Mouse (Mus musculus) kidney, embryonic 16.5 days (tissue): ENCODE data around the gene Gm13128. TPM values are rescaled to one million over a fixed set of nuclear protein-coding genes. Genes with fewer than 3 reads are reported as not detected.
"Not testable (repeated sequence)": the region's sequence is repeated elsewhere in the genome, so short reads cannot be mapped to it uniquely, and the experiment has no call there.

ENCODE experiments used
- ATAC-seq: fragments of 200-750 bp; cut with Nextera tagmentation; 2 replicates; pipeline ENCODE4 v1.8.0; 2017; ENCODE audit warnings: moderate TSS enrichment; ENCODE audit not compliant: low FRiP score, low TSS enrichment
- H3K27ac ChIP-seq: fragments of 300-500 bp; sonication (generic); 2 replicates; pipeline ENCODE4 v1.5.1; 2014; ENCODE audit warnings: low read length
- H3K27me3 ChIP-seq: fragments of 300-500 bp; sonication (generic); 2 replicates; pipeline ENCODE4 v1.6.1; 2014; ENCODE audit warnings: low read length, control low read depth, mixed read lengths; ENCODE audit not compliant: insufficient read depth
- H3K36me3 ChIP-seq: fragments of 300-500 bp; sonication (generic); 2 replicates; pipeline ENCODE4 v1.6.1; 2014; ENCODE audit warnings: low read length, control low read depth, mixed read lengths; ENCODE audit not compliant: insufficient read depth
- H3K4me1 ChIP-seq: fragments of 300-500 bp; sonication (generic); 2 replicates; pipeline ENCODE4 v1.6.1; 2014; ENCODE audit warnings: low read length, control low read depth, mixed read lengths; ENCODE audit not compliant: insufficient read depth
- H3K4me2 ChIP-seq: fragments of 300-500 bp; sonication (generic); replicated peaks from 2 replicates; pipeline ENCODE4 v1.6.1; 2014; ENCODE audit warnings: low read depth, low read length
- H3K4me3 ChIP-seq: fragments of 300-500 bp; sonication (generic); 2 replicates; pipeline ENCODE4 v1.5.1; 2014; ENCODE audit warnings: mild to moderate bottlenecking, low read length
- H3K9ac ChIP-seq: fragments of 300-500 bp; sonication (generic); replicated peaks from 2 replicates; pipeline ENCODE4 v1.6.1; 2014; ENCODE audit warnings: low read length
- H3K9me3 ChIP-seq: fragments of 300-500 bp; sonication (generic); 2 replicates; pipeline ENCODE4 v1.6.1; 2016; ENCODE audit warnings: low read length, control low read depth
- whole genome bisulfite sequencing: fragments of 180-500 bp; shearing (Covaris S2); extraction: QIAGEN DNeasy Blood & Tissue Kit; methylation state at CpG from one replicate; pipeline ENCODE4 v1.1.7; 2014; 5-methylcytosine and 5-hydroxymethylcytosine counted together
- polyA plus RNA-seq: library from polyadenylated mRNA; unstranded; fragments of >200 nt; fragmentation: Nextera tagmentation; extraction: Ambion mirVana; gene quantifications from 2 replicates; pipeline ENCODE4 v1.2.1, GENCODE M21; 2015

The Gm13128 gene
- polyA plus RNA-seq = not detected in 2 replicates

DNA sequence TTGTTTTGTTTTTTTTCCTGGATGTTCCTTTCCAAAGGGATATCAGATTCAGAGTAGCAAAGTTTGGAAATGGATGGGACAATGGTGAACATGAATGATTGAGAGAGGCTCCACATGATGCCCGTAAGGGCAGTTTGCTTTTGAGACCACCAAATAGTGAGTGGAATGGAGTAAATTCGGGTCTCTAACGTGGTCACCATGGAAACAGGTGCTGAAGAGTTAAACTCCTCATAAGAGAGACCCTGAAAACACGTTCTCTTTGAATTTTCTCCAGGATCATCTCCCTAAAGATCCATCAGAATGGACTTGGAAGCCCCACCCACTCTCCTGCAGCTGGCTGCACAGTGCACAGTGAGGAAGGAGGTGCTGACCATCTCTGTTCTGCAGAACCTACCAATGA lies at the start of gene Gm13128:
Gene Gm13128 (plus strand): TSS at position 301 of the 400 bp plus-strand sequence.
- not testable (repeated sequence) for H3K36me3 ChIP-seq, H3K27me3 ChIP-seq, H3K9ac ChIP-seq, H3K4me1 ChIP-seq, H3K27ac ChIP-seq, ATAC-seq, H3K4me2 ChIP-seq, H3K9me3 ChIP-seq, H3K4me3 ChIP-seq
- WGBS = 66% methylated on average over 4 of the region's 4 CpGs

GRCm38 (mm10) chr4:144280388-144280787 lies 49.7 kb upstream of the Gm13128 start, which contains the start of gene Pramel5:
TSS of gene Pramel5 (minus strand) at chr4:144280488.
- WGBS = 78% methylated on average over 1 of the region's 1 CpGs
- H3K9ac ChIP-seq, H3K27me3 ChIP-seq, H3K4me1 ChIP-seq, H3K36me3 ChIP-seq, H3K4me2 ChIP-seq, H3K4me3 ChIP-seq, H3K27ac ChIP-seq, H3K9me3 ChIP-seq, ATAC-seq: not testable (repeated sequence)

DNA sequence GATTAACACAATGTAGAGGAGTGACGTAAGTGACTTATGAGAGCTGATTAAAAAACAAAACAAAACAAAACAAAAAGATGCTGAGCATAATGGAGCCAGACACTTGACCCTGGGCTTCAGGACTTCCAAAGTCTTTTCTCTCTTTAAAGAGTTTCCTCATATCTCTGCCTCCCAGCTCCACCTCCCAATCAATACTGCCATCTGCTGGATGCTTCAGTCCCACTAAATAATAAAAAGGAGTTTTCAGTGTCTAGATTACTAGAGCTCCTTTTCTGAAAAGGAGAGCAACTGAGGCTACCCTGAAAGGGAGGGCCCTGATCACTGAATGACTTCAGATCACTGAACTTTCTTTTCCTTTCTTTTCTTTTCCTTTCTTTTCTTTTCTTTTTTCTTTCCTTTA lies 30.6 kb upstream of the Gm13128 start:
- H3K36me3 ChIP-seq, ATAC-seq, H3K9me3 ChIP-seq, H3K4me3 ChIP-seq, H3K4me2 ChIP-seq, H3K9ac ChIP-seq, H3K27ac ChIP-seq, H3K27me3 ChIP-seq, H3K4me1 ChIP-seq: not testable (repeated sequence)
- 31% methylated on average over 1 of the region's 1 CpGs for WGBS

DNA sequence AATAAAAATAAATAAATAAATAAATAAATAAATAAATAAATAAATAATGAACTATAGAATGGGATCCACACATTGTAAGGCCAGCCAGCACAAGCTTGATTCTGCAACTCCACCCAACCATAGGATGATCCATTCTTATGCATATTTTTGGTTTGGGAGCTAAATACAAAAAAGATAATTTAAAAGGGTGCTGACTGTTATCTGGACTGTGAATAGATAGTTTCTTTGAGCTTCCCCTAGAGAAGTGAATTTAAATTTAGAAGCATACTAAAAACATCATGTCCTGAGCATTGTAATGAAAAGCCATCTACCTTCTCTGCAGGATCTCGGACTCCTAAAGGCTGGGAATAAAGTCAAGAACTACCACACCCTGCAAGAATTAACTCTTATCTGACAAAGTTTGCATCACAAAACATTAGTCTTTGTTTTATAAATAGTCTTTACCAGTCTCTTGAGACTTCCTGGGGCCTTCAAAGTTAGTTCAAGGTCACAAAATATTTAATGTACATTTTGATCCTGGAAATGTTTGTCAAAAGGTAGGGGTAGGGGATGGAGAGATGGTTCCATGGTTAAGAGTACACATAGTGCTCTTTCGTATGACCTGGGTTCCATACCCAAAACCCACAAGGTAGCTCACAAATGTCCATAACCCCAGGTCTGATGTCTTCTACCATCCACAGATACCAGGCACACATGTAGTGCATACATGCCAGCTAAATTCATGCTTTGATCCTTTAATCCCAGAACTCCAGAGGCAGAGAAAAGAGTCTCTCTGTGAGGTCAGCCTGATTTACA lies 17.2 kb upstream of the Gm13128 start:
- not testable (repeated sequence) for H3K9me3 ChIP-seq, H3K4me3 ChIP-seq, ATAC-seq, H3K4me1 ChIP-seq, H3K4me2 ChIP-seq, H3K27me3 ChIP-seq, H3K36me3 ChIP-seq, H3K27ac ChIP-seq, H3K9ac ChIP-seq
- WGBS = 66% methylated on average over 2 of the region's 2 CpGs

DNA sequence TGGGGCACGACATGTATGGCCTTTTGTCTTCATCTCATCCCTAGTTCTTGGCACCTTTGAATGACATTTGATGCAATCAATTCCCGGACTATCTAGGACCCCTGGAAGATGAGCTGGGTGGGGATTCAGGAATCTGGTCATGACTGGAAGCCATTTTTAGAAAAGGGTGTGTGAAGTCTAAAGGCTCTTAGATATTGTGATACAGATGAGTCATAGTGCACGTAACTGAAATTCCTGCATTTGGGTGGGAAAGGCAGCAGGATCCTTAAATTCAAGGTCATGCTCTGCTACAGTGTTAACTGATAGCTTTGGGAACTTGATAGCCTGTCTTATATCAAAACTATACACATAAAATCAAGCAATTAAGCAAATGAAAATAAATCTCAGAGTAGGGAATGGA lies 5.8 kb downstream of the Gm13128 start:
- WGBS = 94% methylated on average over 2 of the region's 3 CpGs
- not testable (repeated sequence) for ATAC-seq

DNA sequence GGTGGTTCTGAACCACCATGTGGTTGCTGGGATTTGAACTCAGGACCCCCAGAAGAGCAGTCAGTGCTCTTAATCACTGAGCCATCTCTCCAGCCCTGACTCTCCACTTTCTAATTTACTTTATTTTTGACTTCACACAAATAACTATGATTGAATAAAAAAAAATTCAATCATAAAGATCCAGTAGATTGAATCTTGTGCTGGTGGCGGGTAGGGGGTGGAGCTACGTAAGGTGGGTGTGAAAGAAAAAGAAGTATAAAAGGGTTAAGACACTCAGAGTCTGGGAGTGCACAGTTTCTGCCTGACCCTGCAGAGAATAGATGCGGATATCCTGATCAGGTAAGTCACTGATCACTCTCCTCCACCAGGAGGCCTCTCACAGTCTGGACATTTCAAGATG lies 27.6 kb downstream of the Gm13128 start, which contains the start of gene Gm13119:
Gene Gm13119 (plus strand): TSS at position 301 of the 400 bp plus-strand sequence.
- not testable (repeated sequence) for H3K4me3 ChIP-seq, H3K9ac ChIP-seq
- WGBS = 89% methylated on average over 3 of the region's 3 CpGs

More for the DNA sequence above, 5.8 kb downstream of the Gm13128 start:
- H3K4me1 ChIP-seq, H3K27me3 ChIP-seq, H3K9ac ChIP-seq, H3K36me3 ChIP-seq, H3K9me3 ChIP-seq, H3K4me2 ChIP-seq, H3K27ac ChIP-seq, H3K4me3 ChIP-seq: not testable (repeated sequence)

DNA sequence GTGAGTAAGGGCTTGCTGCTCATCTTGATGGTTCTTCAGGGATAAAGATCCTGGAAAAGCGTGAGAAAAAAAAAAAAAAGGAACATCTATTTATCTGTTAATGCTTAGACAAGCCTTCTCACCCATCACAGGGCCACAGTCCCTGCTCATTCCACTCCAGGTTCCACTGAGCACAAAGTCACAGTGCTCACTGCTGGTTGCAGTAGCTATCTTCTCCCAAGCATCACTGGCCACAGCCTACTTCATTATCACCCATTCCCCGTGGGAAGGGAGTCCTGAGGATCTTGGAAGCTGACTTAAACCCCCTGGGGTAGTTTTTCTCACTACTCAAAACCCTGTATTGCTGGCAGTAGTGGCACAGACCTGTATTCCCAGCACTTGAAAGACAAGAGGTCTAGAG lies 47.9 kb downstream of the Gm13128 start, which contains the start of gene Pramef20:
Gene Pramef20 (minus strand): TSS at position 23 of the 400 bp plus-strand sequence.
- Histone ChIP-seq H3K4me3 (no peak within 1 kb of the TSS), H3K4me2 (no peak within 1 kb of the TSS), H3K27me3 (no peaks in the 10 kb centered on the region), H3K9ac (no peak within 1 kb of the TSS), H3K9me3 (no peaks in the 10 kb centered on the region), H3K4me1 (no peaks in the 10 kb centered on the region), H3K27ac (no peak within 1 kb of the TSS), H3K36me3 (no peaks in the 10 kb centered on the region)
- no peak for ATAC-seq
- 68% methylated on average over 2 of the region's 2 CpGs for WGBS

More for the DNA sequence above, 27.6 kb downstream of the Gm13128 start, which contains the start of gene Gm13119:
- not testable (repeated sequence) for H3K4me2 ChIP-seq, H3K4me1 ChIP-seq, H3K36me3 ChIP-seq, H3K9me3 ChIP-seq, H3K27me3 ChIP-seq, ATAC-seq, H3K27ac ChIP-seq

Other genes starting within 250 kb of the Gm13128 start
- not detected in 2 replicates for gene Gm13102, start 223.8 kb upstream of the Gm13128 start, polyA plus RNA-seq
- not detected in 2 replicates for gene Oog3, start 167.6 kb upstream of the Gm13128 start, polyA plus RNA-seq
- not detected in 2 replicates for gene Oog2, start 139.5 kb upstream of the Gm13128 start, polyA plus RNA-seq
- gene C87977, start 116.9 kb upstream of the Gm13128 start, polyA plus RNA-seq = not detected in 2 replicates
- gene Pramel5, start 49.8 kb upstream of the Gm13128 start, polyA plus RNA-seq = not detected in 2 replicates
- gene Gm13119, start 27.7 kb downstream of the Gm13128 start, polyA plus RNA-seq = not detected in 2 replicates
- not detected in 2 replicates for gene Pramef20, start 47.7 kb downstream of the Gm13128 start, polyA plus RNA-seq
- gene Pramef12, start 78.2 kb downstream of the Gm13128 start, polyA plus RNA-seq = 0.21 and 0.36 TPM in 2 replicates
- not detected in 2 replicates for gene 1700012P22Rik, start 108.5 kb downstream of the Gm13128 start, polyA plus RNA-seq
- not detected in 2 replicates for gene Gm9944, start 123.1 kb downstream of the Gm13128 start, polyA plus RNA-seq
- not detected in 2 replicates for gene Aadacl3, start 133.5 kb downstream of the Gm13128 start, polyA plus RNA-seq
- gene 9430007A20Rik, start 189.6 kb downstream of the Gm13128 start, polyA plus RNA-seq = not detected in 2 replicates
- not detected in 2 replicates for gene Gm13124, start 234.9 kb downstream of the Gm13128 start, polyA plus RNA-seq